Mouse (Mus musculus): ENCODE results near the gene Mfap1a. TPM values are rescaled to one million over a fixed set of nuclear protein-coding genes. Genes with fewer than 3 reads are reported as not detected.

Mfap1a gene
- total and polyA plus RNA-seq, 3 experiments = 13.5 to 27.3 (median 14.0) TPM

- Histone ChIP-seq H3K4me1 (ENCODE audit: control insufficient read depth in 1 of 2, insufficient read depth in 2 of 2) (no peaks in the 10 kb centered on the region), H3K27ac (ENCODE audit: insufficient read depth, low read depth) (no peak overlapping the region), H3K9ac (ENCODE audit: insufficient read depth, low read depth) (no peak overlapping the region), H3K79me2 (replicated peaks; ENCODE audit: control insufficient read depth, extremely low read depth, insufficient read depth, poor library complexity, severe bottlenecking) (no peaks in the 10 kb centered on the region), H3K4me2 (ENCODE audit: insufficient read depth, low read depth, poor library complexity, severe bottlenecking) (no peak overlapping the region), H3K36me3 (replicated peaks in 1 of 2; ENCODE audit: control insufficient read depth in 1 of 2, insufficient read depth in 1 of 2, low read length in 1 of 2) (peaks cover 14 to 83% of the 10 kb centered on the region in 2 experiments), H3K27me3 (replicated peaks) (no peaks in the 10 kb centered on the region), H3K9me3 (replicated peaks; ENCODE audit: low read length) (no peaks in the 10 kb centered on the region), H3K4me3 (replicated peaks in 1 of 3; ENCODE audit: low read depth in 2 of 3, low read length in 2 of 3, poor library complexity in 1 of 3) (no peak overlapping the region)
- DNase-seq (ENCODE audit: extremely low read depth) = no peak
- in situ Hi-C loops (cut with MboI; ENCODE audit: low pct_ligation_motif_present, low pct_unique_long_range_greater_than_20kb, low sequenced_read_pairs) (loop anchor here (25.0 kb wide), 1 partner anchor 488 kb away; the partner anchor contains the start of gene Eif3j1), dilution Hi-C loops (cut with MboI; ENCODE audit: extremely low pct_ligation_motif_present, extremely low pct_unique_long_range_greater_than_20kb, low sequenced_read_pairs) (no loop called here)
- TF ChIP-seq ELF1 (IDR thresholded peaks at IDR 0.05; ENCODE audit: low read depth, low read length) = no peak
- no peak for TF ChIP-seq ZMIZ1 (IDR thresholded peaks at IDR 0.05; ENCODE audit: low read depth, low read length)
- no peak for TF ChIP-seq MAX (IDR thresholded peaks at IDR 0.05; ENCODE audit: low read length)
- TF ChIP-seq BHLHE40 (IDR thresholded peaks at IDR 0.05; ENCODE audit: low read depth, low read length) = no peak
- TF ChIP-seq CHD1 (IDR thresholded peaks at IDR 0.05; ENCODE audit: low read depth, low read length) = no peak
- TF ChIP-seq MAZ (IDR thresholded peaks at IDR 0.05; ENCODE audit: low read depth, low read length) = no peak
- TF ChIP-seq TCF12 (IDR thresholded peaks at IDR 0.05; ENCODE audit: low read depth, low read length) = no peak
- TF ChIP-seq SIN3A (IDR thresholded peaks at IDR 0.05; ENCODE audit: low read length) = no peak
Observed at GRCm38 (mm10) chr2:121549630-121550029, 43.2 kb upstream of the Mfap1a start.

- no peak overlapping the region for H3K9ac ChIP-seq (ENCODE audit: insufficient read depth, low read depth)
- H3K4me2 ChIP-seq (ENCODE audit: insufficient read depth, low read depth, poor library complexity, severe bottlenecking) = no peak overlapping the region
- peaks cover 4% of the 10 kb centered on the region for H3K9me3 ChIP-seq (replicated peaks; ENCODE audit: low read length)
- no peaks in the 10 kb centered on the region for H3K4me1 ChIP-seq (ENCODE audit: control insufficient read depth in 1 of 2, insufficient read depth in 2 of 2)
- DNase-seq (ENCODE audit: extremely low read depth) = no peak
- no peaks in the 10 kb centered on the region for H3K27me3 ChIP-seq (replicated peaks)
- no peak overlapping the region for H3K27ac ChIP-seq (ENCODE audit: insufficient read depth, low read depth)
- H3K79me2 ChIP-seq (replicated peaks; ENCODE audit: control insufficient read depth, extremely low read depth, insufficient read depth, poor library complexity, severe bottlenecking) = no peaks in the 10 kb centered on the region
- dilution Hi-C loops (cut with MboI; ENCODE audit: extremely low pct_ligation_motif_present, extremely low pct_unique_long_range_greater_than_20kb, low sequenced_read_pairs) (no loop called here), in situ Hi-C loops (cut with MboI; ENCODE audit: low pct_ligation_motif_present, low pct_unique_long_range_greater_than_20kb, low sequenced_read_pairs) (no loop called here)
- H3K4me3 ChIP-seq (replicated peaks in 1 of 3; ENCODE audit: low read depth in 2 of 3, low read length in 2 of 3, poor library complexity in 1 of 3) = no peak overlapping the region
- TF ChIP-seq CTCF (conservative IDR thresholded peaks at IDR 0.05 in 1 of 2, IDR thresholded peaks at IDR 0.05 in 1 of 2; ENCODE audit: low read depth in 2 of 2, low read length in 2 of 2) = peak in 1 of 2 experiments; percentile 45; a peak in 2 of 4 replicates
- no peak for TF ChIP-seq JUND (conservative IDR thresholded peaks at IDR 0.05; ENCODE audit: low read depth, low read length)
- no peak for TF ChIP-seq ETS1 (conservative IDR thresholded peaks at IDR 0.05; ENCODE audit: low read depth, low read length)
- no peak for TF ChIP-seq TBP (conservative IDR thresholded peaks at IDR 0.05; ENCODE audit: low read depth, low read length)
- TF ChIP-seq USF2 (conservative IDR thresholded peaks at IDR 0.05; ENCODE audit: low read depth, low read length) = no peak
- TF ChIP-seq HCFC1 (IDR thresholded peaks at IDR 0.05; ENCODE audit: low read depth, low read length) = no peak
- TF ChIP-seq UBTF (IDR thresholded peaks at IDR 0.05; ENCODE audit: low read depth, low read length) = no peak
- peaks cover 27 to 88% of the 10 kb centered on the region in 2 experiments for H3K36me3 ChIP-seq (replicated peaks in 1 of 2; ENCODE audit: control insufficient read depth in 1 of 2, insufficient read depth in 1 of 2, low read length in 1 of 2)
Observed at GRCm38 (mm10) chr2:121544829-121545228, 38.4 kb upstream of the Mfap1a start.

- no peak for TF ChIP-seq ZKSCAN1 (IDR thresholded peaks at IDR 0.05; ENCODE audit: borderline replicate concordance, low read depth, low read length)
- TF ChIP-seq ELF1 (IDR thresholded peaks at IDR 0.05; ENCODE audit: low read depth, low read length) = no peak
- no peak for TF ChIP-seq MAX (IDR thresholded peaks at IDR 0.05; ENCODE audit: low read length)
- TF ChIP-seq MYC (IDR thresholded peaks at IDR 0.05; ENCODE audit: low read depth, low read length) = no peak
- TF ChIP-seq SMC3 (IDR thresholded peaks at IDR 0.05; ENCODE audit: low read depth, low read length) = no peak
- no peak for TF ChIP-seq CTCF (conservative IDR thresholded peaks at IDR 0.05 in 1 of 2, IDR thresholded peaks at IDR 0.05 in 1 of 2; ENCODE audit: low read depth in 2 of 2, low read length in 2 of 2)
- TF ChIP-seq CHD1 (IDR thresholded peaks at IDR 0.05; ENCODE audit: low read depth, low read length) = no peak
- no peak for TF ChIP-seq BHLHE40 (IDR thresholded peaks at IDR 0.05; ENCODE audit: low read depth, low read length)
- TF ChIP-seq HCFC1 (IDR thresholded peaks at IDR 0.05; ENCODE audit: low read depth, low read length) = no peak
- TF ChIP-seq JUN (IDR thresholded peaks at IDR 0.05; ENCODE audit: insufficient read depth, low read depth, low read length) = no peak
- no peak for TF ChIP-seq ZMIZ1 (IDR thresholded peaks at IDR 0.05; ENCODE audit: low read depth, low read length)
- TF ChIP-seq ZC3H11A (IDR thresholded peaks at IDR 0.05; ENCODE audit: low read depth, low read length) = no peak
- no peak for TF ChIP-seq POLR2AphosphoS2 (IDR thresholded peaks at IDR 0.05; ENCODE audit: low read depth, low read length)
- in situ Hi-C loops (cut with MboI; ENCODE audit: low pct_ligation_motif_present, low pct_unique_long_range_greater_than_20kb, low sequenced_read_pairs) (no loop called here), dilution Hi-C loops (cut with MboI; ENCODE audit: extremely low pct_ligation_motif_present, extremely low pct_unique_long_range_greater_than_20kb, low sequenced_read_pairs) (no loop called here)
- Histone ChIP-seq H3K36me3 (replicated peaks in 1 of 2; ENCODE audit: control insufficient read depth in 1 of 2, insufficient read depth in 1 of 2, low read length in 1 of 2) (peaks cover 26 to 58% of the 10 kb centered on the region in 2 experiments), H3K79me2 (replicated peaks; ENCODE audit: control insufficient read depth, extremely low read depth, insufficient read depth, poor library complexity, severe bottlenecking) (no peaks in the 10 kb centered on the region), H3K4me1 (ENCODE audit: control insufficient read depth in 1 of 2, insufficient read depth in 2 of 2) (no peaks in the 10 kb centered on the region), H3K4me2 (ENCODE audit: insufficient read depth, low read depth, poor library complexity, severe bottlenecking) (no peak overlapping the region), H3K4me3 (replicated peaks in 1 of 3; ENCODE audit: low read depth in 2 of 3, low read length in 2 of 3, poor library complexity in 1 of 3) (no peak overlapping the region), H3K27me3 (replicated peaks) (no peaks in the 10 kb centered on the region), H3K27ac (ENCODE audit: insufficient read depth, low read depth) (no peak overlapping the region), H3K9ac (ENCODE audit: insufficient read depth, low read depth) (no peak overlapping the region), H3K9me3 (replicated peaks; ENCODE audit: low read length) (no peaks in the 10 kb centered on the region)
- DNase-seq (ENCODE audit: extremely low read depth) = no peak
Observed at GRCm38 (mm10) chr2:121525056-121525455, 18.6 kb upstream of the Mfap1a start.

Measured in CH12.LX (cell line).